Mouse (Mus musculus) cerebellum, postnatal 4 days (tissue): ENCODE data around the gene Kiss1.
"Not testable (repeated sequence)": the region's sequence is repeated elsewhere in the genome, so short reads cannot be mapped to it uniquely, and the experiment has no call there.

ENCODE experiments used
- DNase-seq, 2 experiments: peaks; one replicate each; pipeline ENCODE4 v3.0.0; 2022; ENCODE audit warnings: low spot score in 2 of 2, mixed read lengths in 1 of 2

Kiss1 gene

GRCm38 (mm10) chr1:133317149-133317548 lies 4.5 kb upstream of the Kiss1 start:
- DNase-seq = no peak

- no peak for DNase-seq
Observed at GRCm38 (mm10) chr1:133323333-133323732, 1.7 kb downstream of the Kiss1 start.

- DNase-seq = no peak
Observed at GRCm38 (mm10) chr1:133325951-133326350, 4.3 kb downstream of the Kiss1 start.

GRCm38 (mm10) chr1:133327094-133327493 lies 5.4 kb downstream of the Kiss1 start:
- no peak for DNase-seq

DNA sequence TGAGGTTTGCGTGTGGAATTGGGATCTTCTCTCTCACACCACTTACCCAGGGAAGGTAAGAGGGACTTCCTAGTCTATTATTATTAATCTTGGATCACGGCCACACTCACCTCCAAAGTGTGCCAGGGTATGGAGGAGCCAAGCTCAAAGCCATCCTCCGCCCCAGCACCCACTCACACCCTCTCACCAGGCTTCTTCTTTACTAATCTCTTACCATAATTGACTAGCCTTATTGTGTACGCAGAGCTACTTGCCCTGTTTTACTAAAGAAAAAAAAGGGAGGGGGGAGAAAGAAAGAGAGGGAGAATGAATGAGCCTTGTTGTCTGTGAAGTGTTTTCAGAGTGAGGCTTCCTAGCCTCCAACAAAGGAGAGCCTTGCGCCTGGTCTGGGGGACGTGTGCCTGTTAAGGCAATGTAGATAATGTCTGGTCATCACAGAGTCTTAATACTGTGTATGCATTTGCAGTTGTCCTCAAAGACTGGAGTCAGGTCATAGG lies 6.7 kb downstream of the Kiss1 start:
- no peak for DNase-seq

DNA sequence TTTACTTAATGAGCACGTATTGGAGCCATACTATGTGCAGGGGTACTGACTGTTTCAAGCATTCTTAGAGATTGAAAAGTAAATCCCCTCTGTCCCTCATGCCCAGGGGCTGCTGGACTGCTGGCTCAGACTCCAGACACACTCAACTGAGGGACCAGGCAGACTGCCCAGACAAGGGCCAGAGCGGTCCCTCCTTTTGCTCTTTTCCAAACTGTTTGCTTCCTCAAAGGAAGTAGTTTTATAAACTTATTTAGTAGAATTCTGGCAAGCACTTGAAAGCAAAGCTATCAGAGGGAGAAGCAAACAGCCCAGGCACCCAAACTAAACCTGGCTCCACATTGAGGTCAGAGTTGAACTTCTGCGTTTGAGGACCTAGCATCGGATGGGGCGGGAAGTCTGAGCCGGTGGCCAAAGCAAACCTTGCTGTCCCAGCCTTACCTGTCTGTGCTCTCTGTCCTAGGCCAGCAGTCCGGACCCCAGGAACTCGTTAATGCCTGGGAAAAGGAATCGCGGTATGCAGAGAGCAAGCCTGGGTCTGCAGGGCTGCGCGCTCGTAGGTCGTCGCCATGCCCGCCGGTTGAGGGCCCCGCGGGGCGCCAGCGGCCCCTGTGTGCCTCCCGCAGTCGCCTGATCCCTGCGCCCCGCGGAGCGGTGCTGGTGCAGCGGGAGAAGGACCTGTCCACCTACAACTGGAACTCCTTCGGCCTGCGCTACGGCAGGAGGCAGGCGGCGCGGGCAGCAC lies 7.4 kb downstream of the Kiss1 start:
- no peak for DNase-seq

DNA sequence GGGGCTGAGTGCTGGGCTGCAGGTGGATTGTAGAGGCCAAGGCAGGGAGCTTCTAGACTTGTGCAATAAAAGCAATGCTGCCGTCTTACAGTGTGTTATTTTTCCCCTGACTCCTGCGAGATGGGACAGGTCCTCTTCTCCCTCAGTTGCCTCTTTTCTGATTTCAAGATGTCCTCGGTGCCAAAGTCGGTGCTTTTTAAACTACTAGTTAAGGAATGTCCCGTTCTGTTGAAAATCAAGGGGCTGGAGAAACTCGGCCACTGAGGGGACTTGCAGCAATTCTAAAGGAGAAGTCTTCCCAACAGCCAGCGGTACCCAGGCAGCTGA lies 7.9 kb downstream of the Kiss1 start:
- DNase-seq = no peak

- DNase-seq = no peak
Observed at GRCm38 (mm10) chr1:133331142-133331541, 9.5 kb downstream of the Kiss1 start.

GRCm38 (mm10) chr1:133332656-133333430 lies 11.2 kb downstream of the Kiss1 start:
- no peak for DNase-seq

GRCm38 (mm10) chr1:133333937-133334336 lies 12.3 kb downstream of the Kiss1 start:
- no peak for DNase-seq

DNA sequence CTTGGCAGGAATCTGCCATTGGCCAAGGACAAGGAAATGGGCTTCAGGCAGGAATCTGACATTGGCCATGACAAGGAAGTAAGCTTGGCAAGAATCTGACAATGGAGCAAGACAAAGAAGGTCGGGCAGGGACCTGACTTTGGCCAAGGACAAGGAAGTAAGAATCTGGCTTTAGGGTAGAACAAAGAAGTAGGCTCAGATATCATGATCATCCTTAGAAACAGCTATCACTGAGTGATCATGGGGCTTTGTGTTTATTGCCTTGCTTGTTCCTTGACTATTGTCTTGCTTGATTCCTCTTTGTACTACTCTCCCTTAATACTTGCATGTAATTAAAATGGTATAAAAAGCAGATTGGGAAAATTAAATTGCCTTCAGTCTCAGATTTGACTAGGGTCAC lies 18.7 kb downstream of the Kiss1 start:
- not testable (repeated sequence) for DNase-seq

DNA sequence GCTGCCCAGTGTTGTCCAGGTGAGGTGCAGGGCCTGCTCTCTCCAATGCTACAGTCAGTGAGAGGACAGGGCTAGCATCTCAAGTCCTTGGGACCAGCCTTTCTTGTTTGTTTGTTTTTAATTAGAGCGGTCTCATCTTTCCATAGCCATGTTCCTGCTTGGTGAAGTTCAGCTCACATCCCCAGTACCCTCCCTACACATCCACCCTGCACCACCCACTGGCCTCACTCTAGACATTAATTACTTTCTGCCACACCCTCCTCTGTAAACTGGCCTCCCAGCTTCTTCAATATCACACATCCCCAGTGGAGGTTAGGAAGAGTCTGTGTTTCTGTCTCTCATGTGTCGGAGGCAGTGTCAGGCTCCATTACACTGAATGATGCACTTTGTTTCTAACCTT lies 22.7 kb downstream of the Kiss1 start:
- no peak for DNase-seq

GRCm38 (mm10) chr1:133346531-133346930 lies 24.9 kb downstream of the Kiss1 start:
- DNase-seq = no peak

DNA sequence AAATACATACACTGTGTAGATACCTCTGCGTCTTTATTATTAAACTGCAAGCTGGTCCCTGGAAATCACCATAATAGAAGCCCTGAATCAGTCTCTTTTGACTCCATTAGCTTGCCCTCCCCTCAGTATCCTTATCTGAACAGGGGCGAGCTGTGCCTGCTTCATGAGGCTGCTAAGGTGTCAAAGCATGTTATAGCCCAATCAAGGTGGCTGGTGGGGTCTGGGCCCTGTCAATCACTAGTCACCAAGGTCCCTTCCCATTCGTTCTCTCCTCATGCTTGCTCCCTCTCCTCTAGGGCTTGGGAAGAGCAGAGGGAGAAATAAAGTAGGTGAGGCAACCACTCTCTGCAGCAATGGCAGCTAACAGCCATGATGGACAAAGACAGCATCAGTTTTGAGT lies 25.6 kb downstream of the Kiss1 start:
- no peak for DNase-seq

DNA sequence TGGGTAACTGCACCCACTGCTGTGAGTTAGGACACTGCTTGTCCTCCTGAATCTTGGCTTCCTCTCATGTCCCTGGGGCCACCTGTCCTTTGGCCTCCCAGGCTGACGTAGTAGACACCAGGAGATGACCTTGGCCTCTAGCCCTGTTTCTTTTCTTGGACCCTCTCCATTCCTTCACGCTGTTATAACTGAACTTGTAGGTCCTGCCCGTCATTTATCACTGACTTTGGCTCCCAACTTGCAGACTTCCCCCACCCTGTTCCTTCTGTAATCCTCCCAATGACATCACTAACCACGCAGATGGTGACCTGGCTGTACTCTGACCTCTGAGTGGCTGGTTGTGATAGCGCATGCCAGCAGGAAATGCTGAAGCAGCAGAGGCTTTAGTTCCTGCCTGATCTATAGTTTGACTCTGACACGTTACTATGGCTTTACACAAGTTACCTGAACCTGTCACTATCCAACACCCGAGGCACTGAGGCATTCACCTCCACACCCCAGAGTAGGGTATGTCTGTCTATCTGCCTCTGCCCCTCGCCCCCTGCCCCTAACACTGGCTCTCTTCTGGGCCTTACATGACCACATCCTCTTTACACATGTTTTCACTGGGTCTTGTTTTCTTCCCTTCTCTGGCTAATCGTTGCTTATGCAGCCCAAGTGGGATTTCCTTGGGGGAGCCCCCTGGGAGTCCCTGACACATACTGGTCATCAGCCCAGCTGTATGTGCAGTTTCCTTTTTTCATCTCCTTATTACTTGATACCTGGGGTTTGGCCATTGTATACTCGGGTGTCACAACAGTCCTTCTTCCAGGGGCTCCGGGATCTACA lies 26.2 kb downstream of the Kiss1 start:
- no peak for DNase-seq

GRCm38 (mm10) chr1:133350210-133350609 lies 28.5 kb downstream of the Kiss1 start, which contains the start of gene Ren1:
Gene Ren1, plus strand, starts transcription at chr1:133350510.
- no peak for DNase-seq

GRCm38 (mm10) chr1:133351762-133352161 lies 30.1 kb downstream of the Kiss1 start:
- DNase-seq = no peak

DNA sequence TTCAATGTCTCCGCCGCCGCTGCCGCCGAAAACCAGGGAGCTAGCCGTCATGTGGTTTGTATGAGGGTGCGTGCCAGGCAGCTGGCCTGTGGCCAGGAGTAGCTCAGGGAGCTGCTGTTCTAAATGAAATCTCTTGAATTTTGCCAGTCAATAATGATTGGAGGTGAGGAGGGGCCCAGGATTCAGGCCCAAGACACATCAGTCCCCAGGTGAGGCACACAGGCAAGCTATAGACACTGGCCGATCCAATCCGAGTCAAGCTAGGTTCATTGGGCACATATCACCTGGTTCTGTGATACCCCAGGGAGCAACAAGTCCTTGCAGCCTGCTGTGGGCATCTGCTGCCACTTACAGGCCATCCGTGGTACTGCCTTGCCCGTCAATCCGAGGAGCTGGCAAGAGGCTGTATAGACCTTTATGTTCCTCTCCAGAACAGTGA lies 31.7 kb downstream of the Kiss1 start:
- DNase-seq = peak; percentile 80 to 93

GRCm38 (mm10) chr1:133355469-133355868 lies 33.8 kb downstream of the Kiss1 start:
- DNase-seq = no peak

GRCm38 (mm10) chr1:133355912-133356311 lies 34.2 kb downstream of the Kiss1 start:
- DNase-seq = no peak

- DNase-seq = no peak
Observed at GRCm38 (mm10) chr1:133356330-133356729, 34.7 kb downstream of the Kiss1 start.

DNA sequence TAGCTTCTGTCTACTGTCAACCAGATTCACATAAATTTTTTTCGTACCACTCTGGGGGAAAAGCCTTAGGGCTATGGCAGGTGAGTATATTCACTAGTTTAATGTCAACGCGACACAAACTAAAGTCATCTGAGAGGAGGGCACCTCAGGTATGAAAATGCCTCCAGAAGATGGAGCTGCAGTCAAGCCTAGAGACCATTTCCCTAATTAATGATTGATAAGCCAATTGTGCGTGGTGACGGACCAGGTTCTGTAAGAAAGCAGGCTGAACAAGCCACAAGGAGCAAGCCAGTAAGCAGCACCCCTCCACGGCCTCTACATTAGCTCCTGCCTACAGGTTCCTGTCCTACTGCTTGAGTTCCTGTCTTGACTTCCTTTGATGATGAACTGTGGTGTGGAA lies 39.3 kb downstream of the Kiss1 start:
- no peak for DNase-seq
